Mouse (Mus musculus) kidney, embryonic 14.5 days (tissue): ENCODE results near the gene Gimap8. TPM values are rescaled to one million over a fixed set of nuclear protein-coding genes. Genes with fewer than 3 reads are reported as not detected.
A peak's percentile ranks its signal among the peaks of the same experiment; 100 is the strongest.
"Not testable (repeated sequence)": the region's sequence is repeated elsewhere in the genome, so short reads cannot be mapped to it uniquely, and the experiment has no call there.

ENCODE experiments used
- ATAC-seq: fragments of 200-750 bp; cut with Nextera tagmentation; 2 replicates; pipeline ENCODE4 v1.8.0; 2017; ENCODE audit warnings: moderate number of reproducible peaks, mild to moderate bottlenecking, moderate TSS enrichment, moderate library complexity; ENCODE audit not compliant: low FRiP score, low TSS enrichment
- H3K27ac ChIP-seq: fragments of 300-500 bp; sonication (generic); 2 replicates; pipeline ENCODE4 v1.5.1; 2014; ENCODE audit warnings: low read depth, mild to moderate bottlenecking, low read length, moderate library complexity, mixed read lengths
- H3K27me3 ChIP-seq: fragments of 300-500 bp; sonication (generic); 2 replicates; pipeline ENCODE4 v1.6.1; 2014; ENCODE audit warnings: mild to moderate bottlenecking, low read length; ENCODE audit not compliant: control insufficient read depth, insufficient read depth
- H3K36me3 ChIP-seq: fragments of 300-500 bp; sonication (generic); 2 replicates; pipeline ENCODE4 v1.6.1; 2014; ENCODE audit warnings: low read length, mixed read lengths; ENCODE audit not compliant: control insufficient read depth, insufficient read depth
- H3K4me1 ChIP-seq: fragments of 300-500 bp; sonication (generic); 2 replicates; pipeline ENCODE4 v1.6.1; 2014; ENCODE audit warnings: low read length, mixed read lengths; ENCODE audit not compliant: control insufficient read depth, insufficient read depth
- H3K4me2 ChIP-seq: fragments of 300-500 bp; sonication (generic); replicated peaks from 2 replicates; pipeline ENCODE4 v1.6.1; 2014; ENCODE audit warnings: low read depth, mild to moderate bottlenecking, low read length
- H3K4me3 ChIP-seq: fragments of 300-500 bp; sonication (generic); 2 replicates; pipeline ENCODE4 v1.5.1; 2014; ENCODE audit warnings: mild to moderate bottlenecking, low read length
- H3K9ac ChIP-seq: fragments of 300-500 bp; sonication (generic); 2 replicates; pipeline ENCODE4 v1.6.1; 2014; ENCODE audit warnings: low read depth, mild to moderate bottlenecking, low read length, moderate library complexity
- H3K9me3 ChIP-seq: fragments of 300-500 bp; sonication (generic); 2 replicates; pipeline ENCODE4 v1.6.1; 2016; ENCODE audit warnings: low read length; ENCODE audit not compliant: control insufficient read depth
- WGBS: fragments of 180-500 bp; shearing (Covaris S2); extraction: QIAGEN DNeasy Blood & Tissue Kit; methylation state at CpG from one replicate; pipeline ENCODE4 v1.1.7; 2014; 5-methylcytosine and 5-hydroxymethylcytosine counted together
- polyA plus RNA-seq: library from polyadenylated mRNA; unstranded; fragments of >200 nt; fragmentation: Nextera tagmentation; extraction: Ambion mirVana; gene quantifications from 2 replicates; pipeline ENCODE4 v1.2.1, GENCODE M21; 2014

Gimap8 gene
- polyA plus RNA-seq, 1 experiment from 2014 or later, result 1.1 TPM

- Histone ChIP-seq H3K36me3 (peaks cover 23% of the 10 kb centered on the region), H3K27ac (no peak overlapping the region), H3K9me3 (no peaks in the 10 kb centered on the region), H3K27me3 (no peaks in the 10 kb centered on the region), H3K9ac (no peak overlapping the region), H3K4me1 (no peaks in the 10 kb centered on the region), H3K4me2 (no peak overlapping the region), H3K4me3 (no peak overlapping the region)
- WGBS, result 95% methylated on average over 30 of the region's 30 CpGs
- no peak for ATAC-seq
These were observed 27.0 kb upstream of the Gimap8 start for GRCm38 (mm10) chr6:48620031-48620430.

GRCm38 (mm10) chr6:48622186-48622843 lies 24.7 kb upstream of the Gimap8 start:
- ATAC-seq, H3K27ac ChIP-seq, H3K9me3 ChIP-seq, H3K4me1 ChIP-seq, H3K4me3 ChIP-seq, H3K27me3 ChIP-seq, H3K4me2 ChIP-seq, H3K9ac ChIP-seq: not testable (repeated sequence)
- H3K36me3 ChIP-seq, result peaks cover 23% of the 10 kb centered on the region
- 87% methylated on average over 8 of the region's 8 CpGs for WGBS

DNA sequence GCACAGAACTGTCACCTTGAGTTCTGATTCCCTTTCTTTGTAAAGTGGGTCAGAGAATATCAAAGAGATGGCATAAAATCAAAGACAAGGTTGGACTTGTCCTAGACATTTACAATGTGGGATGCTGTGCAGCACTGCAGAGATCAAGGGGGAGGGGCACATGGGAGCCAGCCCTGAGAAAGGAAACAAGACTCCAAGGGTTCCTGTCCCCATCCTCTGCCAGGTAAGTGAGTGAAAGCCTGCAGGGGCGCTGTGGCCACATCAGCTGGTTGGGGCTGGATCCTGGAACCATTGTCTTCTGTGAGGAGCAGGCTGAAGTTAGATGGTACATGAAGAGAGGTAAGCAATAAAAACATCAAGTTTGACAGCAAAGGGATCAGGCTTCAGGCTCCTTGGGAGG lies 23.6 kb upstream of the Gimap8 start:
- H3K27me3 ChIP-seq, result peaks cover 7% of the 10 kb centered on the region
- no peak overlapping the region for H3K4me2 ChIP-seq
- no peak overlapping the region for H3K27ac ChIP-seq
- no peak overlapping the region for H3K4me3 ChIP-seq
- no peak overlapping the region for H3K9ac ChIP-seq
- WGBS, result 35% methylated on average over 1 of the region's 1 CpGs
- H3K36me3 ChIP-seq, result peaks cover 23% of the 10 kb centered on the region
- no peaks in the 10 kb centered on the region for H3K9me3 ChIP-seq
- 0 out of 2 replicates have a peak, but pooled peaks cover 9% of the 10 kb centered on the region for H3K4me1 ChIP-seq
- no peak for ATAC-seq

DNA sequence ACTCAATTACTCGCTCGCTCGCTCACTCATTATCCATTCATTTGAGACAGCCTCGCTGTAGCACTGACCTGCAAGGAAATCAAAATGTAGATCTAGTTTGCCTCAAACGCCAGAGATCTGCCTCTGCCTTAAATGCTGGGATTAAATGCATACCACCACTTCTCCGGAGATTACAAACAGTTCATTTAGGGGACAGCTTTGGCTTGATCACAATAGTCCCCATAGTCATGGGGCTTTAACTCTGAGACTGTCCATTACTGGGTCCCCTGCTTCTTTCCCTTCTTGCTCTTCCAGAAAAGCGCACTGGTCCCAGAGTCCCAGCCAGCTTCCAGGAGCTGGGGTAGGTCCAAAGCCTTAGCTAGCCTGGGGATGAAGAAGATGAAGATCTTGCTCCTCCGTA lies 20.6 kb upstream of the Gimap8 start, which contains the start of gene AI854703:
AI854703 (plus strand) TSS at position 301 of the 400 bp plus-strand sequence.
- ATAC-seq, result no peak
- Histone ChIP-seq H3K36me3 (no peaks in the 10 kb centered on the region; the same call in 1 of the 2 replicates), H3K4me3 (peak within 1 kb of the TSS; percentile 47), H3K27ac (no peak within 1 kb of the TSS), H3K27me3 (peaks cover 10% of the 10 kb centered on the region), H3K9me3 (no peaks in the 10 kb centered on the region), H3K9ac (peak within 1 kb of the TSS; percentile 36; the same call in 1 of the 2 replicates), H3K4me2 (peak within 1 kb of the TSS; percentile 73), H3K4me1 (peaks cover 22% of the 10 kb centered on the region)
- 25% methylated on average over 8 of the region's 8 CpGs for WGBS

DNA sequence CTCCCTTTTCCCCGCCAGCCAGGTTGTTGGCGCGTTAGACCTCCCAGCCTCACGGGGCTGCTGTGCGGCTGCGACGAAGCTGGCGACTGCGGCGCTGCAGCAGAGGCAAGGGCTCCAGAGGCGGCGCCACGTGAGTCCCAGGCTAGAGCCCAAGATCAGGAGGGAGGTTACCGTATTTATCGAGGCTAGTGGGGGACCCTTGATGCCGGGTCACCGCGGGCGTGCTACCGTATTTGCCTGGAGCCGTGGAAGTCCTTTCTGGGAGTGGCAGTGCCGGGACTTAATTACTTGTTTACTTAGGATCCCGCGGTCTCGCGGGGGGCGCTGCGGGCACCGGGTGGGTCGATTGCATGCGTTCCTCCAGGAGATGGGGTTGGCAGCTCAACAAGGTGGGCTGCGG lies 20.1 kb upstream of the Gimap8 start:
- ATAC-seq, result no peak
- peaks cover 22% of the 10 kb centered on the region for H3K4me1 ChIP-seq
- peak overlapping the region; percentile 73 for H3K4me2 ChIP-seq
- H3K9ac ChIP-seq, result peak overlapping the region; percentile 36; the same call in 1 of the 2 replicates
- no peaks in the 10 kb centered on the region for H3K9me3 ChIP-seq
- peak overlapping the region; percentile 47 for H3K4me3 ChIP-seq
- H3K36me3 ChIP-seq, result no peaks in the 10 kb centered on the region
- H3K27me3 ChIP-seq, result peaks cover 10% of the 10 kb centered on the region
- H3K27ac ChIP-seq, result no peak overlapping the region
- under 1% methylated on average over 32 of the region's 32 CpGs for WGBS

DNA sequence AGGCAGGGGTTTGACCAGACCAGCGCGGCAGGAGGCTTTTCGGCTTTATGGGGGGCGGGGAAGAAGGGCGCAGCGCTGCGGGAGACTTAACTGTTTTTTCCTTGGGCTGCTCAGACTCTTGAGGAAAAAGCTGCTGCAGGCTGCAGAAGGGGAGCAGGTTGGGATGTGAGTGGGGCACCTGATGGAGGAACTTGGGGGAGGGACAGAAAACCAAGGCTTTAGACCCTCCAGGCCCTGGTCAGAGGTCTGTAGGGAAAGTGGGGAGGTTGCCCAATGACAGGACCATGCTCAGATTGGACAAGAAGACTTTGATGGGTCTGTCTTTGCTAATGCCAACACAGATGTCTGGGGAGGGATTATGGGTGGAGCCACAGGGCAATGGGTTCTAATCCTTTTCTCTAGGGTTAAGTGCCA lies 19.5 kb upstream of the Gimap8 start:
- ATAC-seq, result no peak
- Histone ChIP-seq H3K27ac (no peak overlapping the region), H3K9ac (peak overlapping the region; percentile 36; the same call in 1 of the 2 replicates), H3K9me3 (no peaks in the 10 kb centered on the region), H3K4me2 (peak overlapping the region; percentile 73), H3K36me3 (no peaks in the 10 kb centered on the region), H3K4me1 (peaks cover 22% of the 10 kb centered on the region), H3K27me3 (peaks cover 10% of the 10 kb centered on the region), H3K4me3 (peak overlapping the region; percentile 47)
- 6% methylated on average over 7 of the region's 7 CpGs for WGBS

DNA sequence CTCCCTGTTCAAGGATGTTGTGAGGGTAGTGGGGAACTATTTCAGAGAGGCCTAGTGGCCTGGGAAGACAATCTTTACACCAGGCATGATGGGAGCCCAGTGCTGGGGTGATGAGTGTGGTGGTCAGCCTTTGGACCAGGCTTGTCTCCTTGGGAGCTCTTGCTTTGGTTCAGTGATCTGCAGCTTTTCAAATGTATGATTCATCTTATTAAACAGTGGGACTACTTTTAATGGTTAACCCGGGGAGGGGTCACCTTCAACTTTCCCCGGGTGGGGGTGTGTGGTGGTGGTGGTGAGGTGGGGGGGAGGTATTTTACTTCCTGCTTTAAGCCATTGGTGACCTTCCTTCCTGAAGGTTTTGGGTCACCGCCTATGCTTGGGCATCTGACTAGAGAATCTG lies 18.7 kb upstream of the Gimap8 start:
- Histone ChIP-seq H3K4me3 (no peak overlapping the region), H3K9me3 (no peaks in the 10 kb centered on the region), H3K9ac (0 out of 2 replicates have a peak overlapping the region, but pooled peaks have one; percentile 51), H3K27ac (no peak overlapping the region), H3K36me3 (no peaks in the 10 kb centered on the region), H3K4me2 (no peak overlapping the region), H3K4me1 (peaks cover 22% of the 10 kb centered on the region), H3K27me3 (peaks cover 10% of the 10 kb centered on the region)
- ATAC-seq, result no peak; the same call in 1 of the 2 replicates
- WGBS, result 65% methylated on average over 3 of the region's 3 CpGs

- H3K4me3 ChIP-seq, result peak overlapping the region; percentile 43
- WGBS, result 7% methylated on average over 54 of the region's 54 CpGs
- no peak overlapping the region for H3K27ac ChIP-seq
- peak; percentile 24; the same call in 1 of the 2 replicates for ATAC-seq
- H3K4me1 ChIP-seq, result peaks cover 22% of the 10 kb centered on the region
- H3K9me3 ChIP-seq, result no peaks in the 10 kb centered on the region
- peak overlapping the region; percentile 51 for H3K9ac ChIP-seq
- peak overlapping the region; percentile 89 for H3K4me2 ChIP-seq
- no peaks in the 10 kb centered on the region for H3K36me3 ChIP-seq
- peaks cover 10% of the 10 kb centered on the region for H3K27me3 ChIP-seq
These were observed 18.0 kb upstream of the Gimap8 start for GRCm38 (mm10) chr6:48628808-48629660.

- peak; percentile 50 for ATAC-seq
- Histone ChIP-seq H3K27me3 (peaks cover 10% of the 10 kb centered on the region), H3K27ac (no peak overlapping the region), H3K4me1 (peaks cover 22% of the 10 kb centered on the region), H3K36me3 (no peaks in the 10 kb centered on the region), H3K9ac (peak overlapping the region; percentile 51), H3K4me2 (peak overlapping the region; percentile 89), H3K9me3 (no peaks in the 10 kb centered on the region), H3K4me3 (peak overlapping the region; percentile 43)
- WGBS, result 7% methylated on average over 13 of the region's 13 CpGs
These were observed 17.4 kb upstream of the Gimap8 start for GRCm38 (mm10) chr6:48629661-48630034.
